Mouse (Mus musculus) neutrophil, adult 5-6 weeks (primary cell): ENCODE measurements at regions not wholly inside any gene's neighbourhood (a gene's known extent, or its start where the extent isn't known, plus 50 kb on each side); places are given as distances from the start of the nearest gene placed in this dataset.

Experiments used
- ATAC-seq: fragments of 151-379, 151-347 bp; 2 replicates; pipeline ENCODE4 v1.8.0; 2017; ENCODE audit warnings: mild to moderate bottlenecking, moderate TSS enrichment; ENCODE audit not compliant: insufficient number of reproducible peaks, poor library complexity, low FRiP score, severe bottlenecking; ENCODE audit errors: extremely low read depth

DNA sequence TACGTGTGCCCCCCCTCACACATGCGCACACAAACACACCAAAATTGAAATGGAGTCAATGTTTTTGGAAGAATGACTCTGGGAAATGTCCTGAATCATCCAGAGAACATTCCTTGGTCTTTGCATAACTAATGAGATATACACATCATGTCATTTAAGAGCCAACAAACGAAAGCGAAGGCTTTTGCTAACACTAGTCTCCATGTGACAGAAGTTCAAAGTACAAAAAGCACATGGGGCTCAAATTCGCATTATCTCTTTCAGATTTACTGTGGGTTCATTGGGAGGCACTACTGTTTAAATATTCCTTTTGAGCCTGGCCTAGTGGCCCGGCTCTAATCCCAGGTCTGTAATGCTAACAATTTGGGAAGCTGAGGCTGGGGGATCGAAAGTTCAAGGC lies 50.2 kb upstream of the Nfe2l2 start:
- ATAC-seq = no peak
